Mouse (Mus musculus) spleen, postnatal 14 days (tissue): ENCODE data around the gene Tas2r136.

Source experiments
- DNase-seq, 2 experiments: peaks; one replicate each; pipeline ENCODE4 v3.0.0; 2021 to 2022; ENCODE audit warnings: low spot score in 2 of 2

Gene Tas2r136

DNA sequence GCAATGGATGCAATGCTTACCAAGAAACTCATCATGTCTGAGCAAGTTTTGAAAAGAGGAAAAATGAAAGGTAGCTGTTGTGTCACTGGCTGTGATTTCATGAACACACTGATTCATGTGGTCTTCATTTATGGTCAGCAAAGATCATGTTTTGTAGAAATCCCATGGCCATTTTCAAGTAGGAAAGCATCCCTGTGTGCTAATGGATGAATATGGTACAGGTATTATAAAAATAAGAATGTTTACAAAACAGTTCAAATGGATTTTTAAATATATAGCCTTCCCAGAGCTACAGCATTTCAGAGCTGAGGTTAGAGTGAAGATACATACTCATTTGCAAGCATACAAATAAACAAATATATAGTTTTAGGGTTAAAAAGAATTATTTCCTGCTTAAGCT is at the start of gene Tas2r136:
Gene Tas2r136 (minus strand): TSS at position 101 of the 400 bp plus-strand sequence.
- no peak for DNase-seq

DNA sequence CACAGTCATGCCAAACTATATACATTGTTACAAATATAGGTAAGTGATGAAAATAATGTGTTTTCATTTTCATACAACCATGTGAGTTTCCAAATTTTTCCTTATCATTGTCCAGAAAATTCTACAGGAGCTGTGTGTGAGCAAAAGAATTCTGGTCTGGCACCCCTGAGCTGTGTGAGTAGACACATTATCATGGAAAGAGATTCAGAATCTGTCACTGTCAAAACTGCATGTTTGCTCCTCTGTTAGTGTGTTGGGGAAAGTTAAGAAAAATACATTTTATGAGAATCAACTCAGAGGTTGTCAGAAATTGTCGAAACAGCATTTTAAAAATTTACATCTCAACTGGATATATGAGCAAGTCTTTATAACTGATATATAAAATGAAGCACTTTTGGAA is 24.6 kb upstream of the Tas2r136 start, which contains the start of gene Tas2r117:
Gene Tas2r117 (plus strand): TSS at position 301 of the 400 bp plus-strand sequence.
- no peak for DNase-seq

DNA sequence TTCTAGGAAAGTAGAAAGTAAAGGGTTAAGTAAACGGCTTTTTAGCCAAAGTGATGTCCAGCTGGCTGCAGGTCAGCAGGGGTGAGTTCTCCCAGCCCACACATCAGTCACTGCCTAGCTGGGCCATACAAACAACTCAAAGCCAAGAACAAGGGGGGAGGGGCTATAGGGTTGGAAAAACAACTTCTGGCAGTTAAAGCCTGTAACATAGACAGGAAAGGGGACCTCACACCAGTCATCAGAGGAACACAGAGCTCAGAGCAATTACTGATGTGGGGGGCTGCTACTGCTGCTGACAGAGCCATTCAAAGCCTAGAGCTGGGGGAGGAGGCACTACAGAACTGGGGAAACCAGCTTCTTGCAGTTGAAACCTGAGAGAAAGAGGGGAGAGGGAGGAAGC is 17.4 kb upstream of the Tas2r136 start:
- DNase-seq: no peak

DNA sequence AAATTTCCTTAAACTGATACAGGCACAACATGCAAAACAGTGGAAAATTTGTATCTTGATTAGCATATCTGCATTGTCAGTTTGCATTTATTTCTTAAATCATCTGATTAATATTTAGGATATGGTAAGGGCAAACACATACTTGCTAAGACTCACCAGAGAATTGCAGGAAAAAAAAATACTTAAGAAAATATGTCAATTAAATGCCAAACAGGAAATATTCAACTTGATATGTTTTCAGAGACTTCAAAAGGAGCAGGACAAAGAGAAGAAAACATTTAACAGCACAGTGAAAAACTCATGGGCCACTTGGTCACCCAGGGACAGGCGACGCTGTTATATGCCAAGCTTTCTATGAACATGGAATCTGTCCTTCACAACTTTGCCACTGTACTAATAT is 16.1 kb downstream of the Tas2r136 start, which contains the start of gene Tas2r102:
Gene Tas2r102 (plus strand): TSS at position 301 of the 400 bp plus-strand sequence.
- DNase-seq: no peak

DNA sequence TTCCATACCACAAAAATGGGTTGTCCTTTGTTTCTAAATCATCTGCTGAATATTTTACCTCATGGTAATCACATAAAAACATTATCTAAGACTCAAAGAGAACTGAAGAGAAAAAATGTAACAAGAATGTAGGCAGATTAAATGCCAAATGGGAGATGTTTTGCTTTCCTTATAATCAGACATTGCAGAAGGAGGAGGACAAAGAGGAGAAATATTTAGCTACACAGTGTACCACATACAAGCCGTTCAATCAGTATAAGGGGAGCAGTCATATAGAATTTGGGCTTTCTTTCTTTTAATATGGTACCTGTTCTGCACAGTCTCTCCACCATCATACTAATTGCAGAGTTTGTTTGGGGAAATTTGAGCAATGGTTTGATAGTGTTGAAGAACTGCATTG is 23.5 kb downstream of the Tas2r136 start, which contains the start of gene Tas2r124:
Gene Tas2r124 (plus strand): TSS at position 301 of the 400 bp plus-strand sequence.
- no peak for DNase-seq

DNA sequence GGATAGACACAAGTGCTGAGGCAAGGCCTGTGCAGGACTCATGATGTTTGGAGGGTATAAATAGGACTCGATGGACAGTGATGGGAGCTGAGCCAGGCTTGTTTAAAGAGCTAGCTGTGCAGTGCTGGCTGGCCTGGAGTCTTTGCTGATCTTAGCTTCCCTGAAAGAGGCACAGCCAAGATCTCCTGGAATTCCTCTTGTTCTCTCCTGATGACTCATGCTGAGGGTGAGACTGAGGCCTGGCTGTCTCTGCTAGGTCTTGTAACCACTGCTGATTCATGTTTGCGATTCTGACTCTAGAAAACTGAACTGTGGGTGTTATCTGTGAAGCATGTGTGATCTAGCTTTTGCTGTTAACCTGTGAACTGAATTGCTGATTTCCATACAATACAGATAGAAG is 27.8 kb downstream of the Tas2r136 start:
- DNase-seq: no peak

DNA sequence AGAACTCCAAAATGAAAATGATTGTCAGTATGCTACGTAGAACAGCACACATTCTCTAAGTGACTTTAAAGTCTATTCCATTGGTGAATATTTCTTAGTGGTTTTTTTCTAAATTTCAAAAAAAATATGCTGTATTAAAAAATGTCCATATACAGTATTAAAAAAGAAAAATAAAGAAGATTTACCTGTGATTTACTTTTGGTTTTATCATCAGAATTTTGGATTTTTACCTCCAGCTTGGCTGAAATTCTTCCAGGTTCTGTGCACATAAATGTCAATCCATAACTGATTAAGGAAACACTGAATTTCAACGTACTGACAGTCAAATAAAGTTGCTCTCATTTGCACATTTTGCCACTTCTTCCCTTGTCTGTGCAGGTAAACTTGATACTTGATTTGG is 40.0 kb downstream of the Tas2r136 start, which contains the start of gene Tas2r115:
Gene Tas2r115 (minus strand): TSS at position 101 of the 400 bp plus-strand sequence.
- DNase-seq: no peak
